ENCODE assay signal across 8 mouse cellular contexts in the genomic region with DNA sequence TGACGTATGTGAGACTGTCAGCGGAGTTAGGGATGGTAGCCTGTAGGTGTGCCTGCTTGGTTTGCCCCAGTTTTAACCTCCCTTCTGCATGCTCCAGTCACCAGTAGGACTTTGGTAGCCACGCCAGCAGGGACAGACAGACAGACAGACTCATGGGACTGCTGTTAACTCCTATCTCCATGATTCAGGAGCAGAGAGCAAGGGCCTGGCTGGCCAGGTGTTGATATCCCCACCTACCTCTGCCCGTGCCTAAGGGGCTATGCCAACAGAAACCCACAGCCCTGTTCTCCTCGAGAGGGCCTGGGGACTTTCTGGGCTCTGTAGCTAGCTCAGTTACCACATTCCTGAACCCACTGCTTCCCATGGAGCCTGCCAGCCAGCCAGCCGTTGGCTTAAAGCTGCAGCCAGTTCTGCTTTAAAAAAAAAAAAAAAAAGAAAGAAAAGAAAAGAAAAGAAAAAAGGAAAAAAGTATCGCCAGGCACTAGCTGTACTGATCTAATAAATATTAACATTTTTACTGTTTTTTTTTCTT. TPM values are rescaled to one million over a fixed set of nuclear protein-coding genes. Genes with fewer than 3 reads are reported as not detected.
A peak's percentile ranks its signal among the peaks of the same experiment; 100 is the strongest.
DNase-seq lines count a peak whose midpoint lies in the region; ATAC-seq and TF ChIP-seq lines count a peak whose summit lies in the region.

No protein-coding gene starts in this region.

- no peaks in the 10 kb centered on the region for H3K36me3 ChIP-seq in kidney, embryonic 15.5 days
- H3K36me3 ChIP-seq in embryonic facial prominence, embryonic 11.5 days (replicated peaks; ENCODE audit: control insufficient read depth, insufficient read depth, low read depth, low read length), result no peaks in the 10 kb centered on the region
- no peaks in the 10 kb centered on the region for H3K36me3 ChIP-seq in hindbrain, embryonic 14.5 days (replicated peaks; ENCODE audit: control insufficient read depth, insufficient read depth)
- no peaks in the 10 kb centered on the region for H3K36me3 ChIP-seq in midbrain, postnatal 0 days (ENCODE audit: insufficient read depth, low read length)

- TF ChIP-seq CTCF in midbrain, postnatal 0 days (IDR thresholded peaks at IDR 0.05), result no peak

- no peak overlapping the region for H3K4me3 ChIP-seq in kidney, embryonic 15.5 days (replicated peaks)
- no peak overlapping the region for H3K4me3 ChIP-seq in embryonic facial prominence, embryonic 11.5 days (ENCODE audit: low read depth, low read length)
- H3K4me3 ChIP-seq in hindbrain, embryonic 14.5 days (replicated peaks; ENCODE audit: low read length), result no peak overlapping the region
- no peak overlapping the region for H3K4me3 ChIP-seq in midbrain, postnatal 0 days (ENCODE audit: low read depth, low read length)

- H3K27ac ChIP-seq in kidney, embryonic 15.5 days, result peak overlapping the region; percentile 89
- peak overlapping the region; percentile 87 for H3K27ac ChIP-seq in embryonic facial prominence, embryonic 11.5 days (replicated peaks; ENCODE audit: low read depth, low read length)
- peak overlapping the region; percentile 100 for H3K27ac ChIP-seq in hindbrain, embryonic 14.5 days
- peak overlapping the region; percentile 52 for H3K27ac ChIP-seq in midbrain, postnatal 0 days (ENCODE audit: low read depth, low read length)

- H3K4me1 ChIP-seq in kidney, embryonic 15.5 days, result peaks cover 69% of the 10 kb centered on the region
- H3K4me1 ChIP-seq in embryonic facial prominence, embryonic 11.5 days (ENCODE audit: control insufficient read depth, insufficient read depth, low read length), result peaks cover 27% of the 10 kb centered on the region
- peaks cover 55% of the 10 kb centered on the region for H3K4me1 ChIP-seq in hindbrain, embryonic 14.5 days (replicated peaks; ENCODE audit: control insufficient read depth, insufficient read depth, low read length)
- peaks cover 22% of the 10 kb centered on the region for H3K4me1 ChIP-seq in midbrain, postnatal 0 days (ENCODE audit: insufficient read depth, low read length)

- H3K9me3 ChIP-seq in kidney, embryonic 15.5 days (replicated peaks), result no peaks in the 10 kb centered on the region
- no peaks in the 10 kb centered on the region for H3K9me3 ChIP-seq in embryonic facial prominence, embryonic 11.5 days (replicated peaks; ENCODE audit: control insufficient read depth, low read length)
- no peaks in the 10 kb centered on the region for H3K9me3 ChIP-seq in hindbrain, embryonic 14.5 days (ENCODE audit: control insufficient read depth, low read length)
- no peaks in the 10 kb centered on the region for H3K9me3 ChIP-seq in midbrain, postnatal 0 days (ENCODE audit: low read length)

- no peak overlapping the region for H3K9ac ChIP-seq in kidney, embryonic 15.5 days
- H3K9ac ChIP-seq in embryonic facial prominence, embryonic 11.5 days (replicated peaks; ENCODE audit: low read length), result peak overlapping the region; percentile 2; the same call in 1 of the 2 replicates
- H3K9ac ChIP-seq in hindbrain, embryonic 14.5 days, result peak overlapping the region; percentile 13; the same call in 1 of the 2 replicates
- no peak overlapping the region for H3K9ac ChIP-seq in midbrain, postnatal 0 days (replicated peaks; ENCODE audit: low read length, poor library complexity, severe bottlenecking)

- peak overlapping the region; percentile 24 for H3K4me2 ChIP-seq in kidney, embryonic 15.5 days
- H3K4me2 ChIP-seq in embryonic facial prominence, embryonic 11.5 days (ENCODE audit: low read depth, low read length), result no peak overlapping the region
- H3K4me2 ChIP-seq in hindbrain, embryonic 14.5 days (replicated peaks), result peak overlapping the region; percentile 22
- no peak overlapping the region for H3K4me2 ChIP-seq in midbrain, postnatal 0 days (ENCODE audit: low read depth, low read length, poor library complexity, severe bottlenecking)

- no peak for DNase-seq in kidney, postnatal 14 days
- peak; percentile 44 for DNase-seq in embryonic facial prominence, embryonic 11.5 days (ENCODE audit: low spot score)
- DNase-seq in hindbrain, embryonic 14.5 days (ENCODE audit: low spot score), result no peak
- DNase-seq in midbrain, postnatal 0 days (ENCODE audit: low spot score), result no peak
- DNase-seq in layer of hippocampus, adult 18-20 months (ENCODE audit: low spot score in 2 of 2), result no peak
- no peak for DNase-seq in cerebellum, adult 11-12 months
- DNase-seq in embryo, embryonic 9.5 days (ENCODE audit: extremely low spot score), result no peak

- no peaks in the 10 kb centered on the region for H3K27me3 ChIP-seq in kidney, embryonic 15.5 days
- H3K27me3 ChIP-seq in embryonic facial prominence, embryonic 11.5 days (ENCODE audit: control insufficient read depth, insufficient read depth, low read length), result no peaks in the 10 kb centered on the region
- no peaks in the 10 kb centered on the region for H3K27me3 ChIP-seq in hindbrain, embryonic 14.5 days (ENCODE audit: control insufficient read depth, insufficient read depth, low read length)
- no peaks in the 10 kb centered on the region for H3K27me3 ChIP-seq in midbrain, postnatal 0 days (ENCODE audit: insufficient read depth, low read length)

- WGBS in kidney, embryonic 15.5 days, result 18% methylated on average over 7 of the region's 7 CpGs
- WGBS in embryonic facial prominence, embryonic 11.5 days, result 22% methylated on average over 7 of the region's 7 CpGs
- WGBS in hindbrain, embryonic 14.5 days, result 18% methylated on average over 7 of the region's 7 CpGs
- WGBS in midbrain, postnatal 0 days, result 18% methylated on average over 7 of the region's 7 CpGs

- no peak for ATAC-seq in kidney, embryonic 15.5 days (replicated peaks; ENCODE audit: low FRiP score)
- no peak for ATAC-seq in embryonic facial prominence, embryonic 11.5 days (replicated peaks; ENCODE audit: insufficient number of reproducible peaks, low FRiP score, low TSS enrichment, low read depth)
- ATAC-seq in hindbrain, embryonic 14.5 days (ENCODE audit: low FRiP score), result no peak
- ATAC-seq in midbrain, postnatal 0 days (ENCODE audit: low FRiP score), result no peak

RNA-seq across cellular contexts. Expression of gene Mxra7, which starts 12.9 kb away (rescaled TPM):
- polyA plus RNA-seq in kidney, embryonic 15.5 days (2015; fragmentation: Nextera tagmentation; extraction: Ambion mirVana), result 16.7 and 20.8 TPM in 2 replicates
- polyA plus RNA-seq in embryonic facial prominence, embryonic 11.5 days (2014; fragmentation: Nextera tagmentation; extraction: Ambion mirVana), result 18.1 and 21.9 TPM in 2 replicates
- 29.3 and 35.5 TPM in 2 replicates for polyA plus RNA-seq in hindbrain, embryonic 14.5 days (2014; fragmentation: Nextera tagmentation; extraction: Ambion mirVana)
- 23.3 and 39.1 TPM in 2 replicates for total RNA-seq in midbrain, postnatal 0 days (2014; rRNA removed)
- 29.3 and 32.1 TPM in 2 replicates for polyA plus RNA-seq in midbrain, postnatal 0 days (2015; fragmentation: Nextera tagmentation; extraction: Ambion mirVana)
- total RNA-seq in layer of hippocampus, adult 18-20 months (2021), result 10 to 100 TPM; 21.1 to 21.5 TPM

RNA-seq across cellular contexts. Expression of gene Mettl23, which starts 28.1 kb away (rescaled TPM):
- polyA plus RNA-seq in kidney, embryonic 15.5 days (2015; fragmentation: Nextera tagmentation; extraction: Ambion mirVana), result 51.5 and 60.6 TPM in 2 replicates
- polyA plus RNA-seq in embryonic facial prominence, embryonic 11.5 days (2014; fragmentation: Nextera tagmentation; extraction: Ambion mirVana), result 67.0 and 67.8 TPM in 2 replicates
- 70.0 and 73.9 TPM in 2 replicates for polyA plus RNA-seq in hindbrain, embryonic 14.5 days (2014; fragmentation: Nextera tagmentation; extraction: Ambion mirVana)
- 28.9 and 32.2 TPM in 2 replicates for total RNA-seq in midbrain, postnatal 0 days (2014; rRNA removed)
- polyA plus RNA-seq in midbrain, postnatal 0 days (2015; fragmentation: Nextera tagmentation; extraction: Ambion mirVana), result 47.4 and 48.4 TPM in 2 replicates
- 10 to 100 TPM; 25.7 to 27.4 TPM for total RNA-seq in layer of hippocampus, adult 18-20 months (2021)

RNA-seq across cellular contexts. Expression of gene Jmjd6, which starts 28.3 kb away (rescaled TPM):
- 72.6 and 75.5 TPM in 2 replicates for polyA plus RNA-seq in kidney, embryonic 15.5 days (2015; fragmentation: Nextera tagmentation; extraction: Ambion mirVana)
- polyA plus RNA-seq in embryonic facial prominence, embryonic 11.5 days (2014; fragmentation: Nextera tagmentation; extraction: Ambion mirVana), result 74.2 and 75.1 TPM in 2 replicates
- polyA plus RNA-seq in hindbrain, embryonic 14.5 days (2014; fragmentation: Nextera tagmentation; extraction: Ambion mirVana), result 64.6 and 65.7 TPM in 2 replicates
- 38.1 and 43.6 TPM in 2 replicates for total RNA-seq in midbrain, postnatal 0 days (2014; rRNA removed)
- polyA plus RNA-seq in midbrain, postnatal 0 days (2015; fragmentation: Nextera tagmentation; extraction: Ambion mirVana), result 48.8 and 49.8 TPM in 2 replicates
- 10 to 100 TPM; 38.3 to 39.9 TPM for total RNA-seq in layer of hippocampus, adult 18-20 months (2021)

RNA-seq across cellular contexts. Expression of gene Mfsd11, which starts 37.3 kb away (rescaled TPM):
- 37.9 and 39.6 TPM in 2 replicates for polyA plus RNA-seq in kidney, embryonic 15.5 days (2015; fragmentation: Nextera tagmentation; extraction: Ambion mirVana)
- polyA plus RNA-seq in embryonic facial prominence, embryonic 11.5 days (2014; fragmentation: Nextera tagmentation; extraction: Ambion mirVana), result 33.9 and 35.7 TPM in 2 replicates
- 51.9 and 54.4 TPM in 2 replicates for polyA plus RNA-seq in hindbrain, embryonic 14.5 days (2014; fragmentation: Nextera tagmentation; extraction: Ambion mirVana)
- 36.0 and 57.0 TPM in 2 replicates for total RNA-seq in midbrain, postnatal 0 days (2014; rRNA removed)
- polyA plus RNA-seq in midbrain, postnatal 0 days (2015; fragmentation: Nextera tagmentation; extraction: Ambion mirVana), result 54.8 and 64.1 TPM in 2 replicates
- 10 to 100 TPM; 36.3 to 39.1 TPM for total RNA-seq in layer of hippocampus, adult 18-20 months (2021)

RNA-seq across cellular contexts. Expression of gene Srsf2, which starts 37.9 kb away (rescaled TPM):
- 810 and 860 TPM in 2 replicates for polyA plus RNA-seq in kidney, embryonic 15.5 days (2015; fragmentation: Nextera tagmentation; extraction: Ambion mirVana)
- 1,064 and 1,163 TPM in 2 replicates for polyA plus RNA-seq in embryonic facial prominence, embryonic 11.5 days (2014; fragmentation: Nextera tagmentation; extraction: Ambion mirVana)
- 556 and 567 TPM in 2 replicates for polyA plus RNA-seq in hindbrain, embryonic 14.5 days (2014; fragmentation: Nextera tagmentation; extraction: Ambion mirVana)
- total RNA-seq in midbrain, postnatal 0 days (2014; rRNA removed), result 196 and 259 TPM in 2 replicates
- polyA plus RNA-seq in midbrain, postnatal 0 days (2015; fragmentation: Nextera tagmentation; extraction: Ambion mirVana), result 460 and 484 TPM in 2 replicates
- total RNA-seq in layer of hippocampus, adult 18-20 months (2021), result 100 to 1,000 TPM; 166 to 176 TPM

Comparison
In these comparisons a context has a peak if more than half of its experiments do, and no peak if none do; other contexts are left out.
1. H3K4me2 ChIP-seq: peak in kidney, embryonic 15.5 days (single experiment) and hindbrain, embryonic 14.5 days (single experiment); none in embryonic facial prominence, embryonic 11.5 days (single experiment) and midbrain, postnatal 0 days (single experiment).
2. H3K9ac ChIP-seq: peak in embryonic facial prominence, embryonic 11.5 days (single experiment) and hindbrain, embryonic 14.5 days (single experiment); none in kidney, embryonic 15.5 days (single experiment) and midbrain, postnatal 0 days (single experiment).
3. Peak in every context shown above with its lines, with median percentiles within 50 percentile points of each other: H3K27ac ChIP-seq.